Mouse (Mus musculus): ENCODE data around the gene Smco4. TPM values are rescaled to one million over a fixed set of nuclear protein-coding genes. Genes with fewer than 3 reads are reported as not detected.

Smco4 gene
- polyA plus RNA-seq, 1 experiment from 2014 or later = 1.8 TPM

DNA sequence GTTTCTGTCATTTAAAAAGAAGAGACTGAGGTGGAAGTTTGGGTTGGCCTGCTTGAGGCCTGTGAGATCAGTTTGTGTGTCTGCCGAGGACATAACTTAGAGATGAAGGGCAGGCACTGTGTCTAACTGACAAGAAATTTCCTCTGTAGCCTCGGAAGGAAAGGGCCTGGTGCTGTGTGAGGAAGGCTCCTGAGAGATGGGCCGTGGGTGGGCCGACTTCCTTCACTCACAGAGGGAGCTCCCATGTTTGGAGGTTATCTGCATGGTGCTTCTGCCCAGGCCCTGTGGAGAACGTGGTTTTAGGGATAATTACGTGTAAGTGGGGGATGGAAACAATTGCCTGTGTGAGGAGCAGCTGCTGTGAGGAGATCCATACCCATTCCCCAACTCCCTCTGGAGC, 10.6 kb downstream of the Smco4 start:
- Histone ChIP-seq H3K36me3 (ENCODE audit: control insufficient read depth, insufficient read depth) (no peaks in the 10 kb centered on the region), H3K27ac (ENCODE audit: low read length) (no peak overlapping the region), H3K4me3 (replicated peaks; ENCODE audit: low read length) (no peak overlapping the region), H3K9me3 (ENCODE audit: control insufficient read depth, low read length) (no peaks in the 10 kb centered on the region), H3K9ac (replicated peaks; ENCODE audit: low read depth, low read length) (no peak overlapping the region), H3K4me1 (replicated peaks; ENCODE audit: control insufficient read depth, insufficient read depth, low read length) (0 out of 2 replicates have a peak, but pooled peaks cover 2% of the 10 kb centered on the region), H3K27me3 (replicated peaks; ENCODE audit: control insufficient read depth, insufficient read depth, low read length) (no peaks in the 10 kb centered on the region), H3K4me2 (ENCODE audit: low read length) (no peak overlapping the region)
- 73% methylated on average over 6 of the region's 6 CpGs for WGBS
- no peak for ATAC-seq

GRCm38 (mm10) chr9:15505288-15505687, 12.1 kb downstream of the Smco4 start:
- no peak for ATAC-seq

GRCm38 (mm10) chr9:15506863-15507262, 13.6 kb downstream of the Smco4 start:
- WGBS = 80% methylated on average over 3 of the region's 3 CpGs
- no peak for ATAC-seq
- H3K27ac ChIP-seq (ENCODE audit: low read length) = no peak overlapping the region
- peaks cover 16% of the 10 kb centered on the region for H3K4me1 ChIP-seq (replicated peaks; ENCODE audit: control insufficient read depth, insufficient read depth, low read length)
- no peaks in the 10 kb centered on the region for H3K9me3 ChIP-seq (ENCODE audit: control insufficient read depth, low read length)
- H3K27me3 ChIP-seq (replicated peaks; ENCODE audit: control insufficient read depth, insufficient read depth, low read length) = no peaks in the 10 kb centered on the region
- no peak overlapping the region for H3K9ac ChIP-seq (replicated peaks; ENCODE audit: low read depth, low read length)
- H3K4me3 ChIP-seq (replicated peaks; ENCODE audit: low read length) = no peak overlapping the region
- no peaks in the 10 kb centered on the region for H3K36me3 ChIP-seq (ENCODE audit: control insufficient read depth, insufficient read depth)
- H3K4me2 ChIP-seq (ENCODE audit: low read length) = no peak overlapping the region

More at GRCm38 (mm10) chr9:15505288-15505687, 12.1 kb downstream of the Smco4 start:
- no peaks in the 10 kb centered on the region for H3K36me3 ChIP-seq (ENCODE audit: control insufficient read depth, insufficient read depth)
- H3K27me3 ChIP-seq (replicated peaks; ENCODE audit: control insufficient read depth, insufficient read depth, low read length) = no peaks in the 10 kb centered on the region
- no peak overlapping the region for H3K9ac ChIP-seq (replicated peaks; ENCODE audit: low read depth, low read length)
- WGBS = 91% methylated on average over 1 of the region's 1 CpGs
- no peaks in the 10 kb centered on the region for H3K9me3 ChIP-seq (ENCODE audit: control insufficient read depth, low read length)
- H3K4me1 ChIP-seq (replicated peaks; ENCODE audit: control insufficient read depth, insufficient read depth, low read length) = peaks cover 6% of the 10 kb centered on the region
- no peak overlapping the region for H3K4me2 ChIP-seq (ENCODE audit: low read length)
- H3K27ac ChIP-seq (ENCODE audit: low read length) = no peak overlapping the region
- no peak overlapping the region for H3K4me3 ChIP-seq (replicated peaks; ENCODE audit: low read length)

- H3K4me1 ChIP-seq (replicated peaks; ENCODE audit: control insufficient read depth, insufficient read depth, low read length) = peaks cover 16% of the 10 kb centered on the region
- H3K36me3 ChIP-seq (ENCODE audit: control insufficient read depth, insufficient read depth) = no peaks in the 10 kb centered on the region
- H3K9ac ChIP-seq (replicated peaks; ENCODE audit: low read depth, low read length) = no peak overlapping the region
- 79% methylated on average over 4 of the region's 4 CpGs for WGBS
- H3K9me3 ChIP-seq (ENCODE audit: control insufficient read depth, low read length) = no peaks in the 10 kb centered on the region
- H3K4me3 ChIP-seq (replicated peaks; ENCODE audit: low read length) = no peak overlapping the region
- no peak overlapping the region for H3K27ac ChIP-seq (ENCODE audit: low read length)
- no peak for ATAC-seq
- H3K27me3 ChIP-seq (replicated peaks; ENCODE audit: control insufficient read depth, insufficient read depth, low read length) = no peaks in the 10 kb centered on the region
- no peak overlapping the region for H3K4me2 ChIP-seq (ENCODE audit: low read length)
Observed at GRCm38 (mm10) chr9:15507431-15507875, 14.2 kb downstream of the Smco4 start.

DNA sequence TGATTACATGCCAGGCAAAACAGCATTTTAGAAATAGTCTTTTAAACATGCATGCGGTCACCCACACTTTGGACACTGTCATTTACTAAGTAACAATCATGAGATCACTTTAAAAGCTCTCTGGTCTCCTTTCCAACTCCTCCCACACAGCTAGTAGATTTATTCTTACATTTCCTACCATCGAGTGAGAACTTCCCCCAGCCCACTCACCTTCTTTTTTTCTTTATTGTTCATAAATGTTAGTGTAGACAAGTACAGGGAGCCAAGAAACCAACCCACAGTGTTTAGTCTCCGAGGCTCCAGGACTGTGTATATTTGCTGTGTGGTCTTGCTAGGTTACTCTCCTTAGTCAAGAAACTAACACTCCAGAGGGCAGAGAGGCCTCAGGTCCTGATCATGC, 16.1 kb downstream of the Smco4 start:
- no peak for ATAC-seq
- H3K36me3 ChIP-seq (ENCODE audit: control insufficient read depth, insufficient read depth) = no peaks in the 10 kb centered on the region
- no peak overlapping the region for H3K27ac ChIP-seq (ENCODE audit: low read length)
- H3K9ac ChIP-seq (replicated peaks; ENCODE audit: low read depth, low read length) = no peak overlapping the region
- no peak overlapping the region for H3K4me3 ChIP-seq (replicated peaks; ENCODE audit: low read length)
- WGBS = 86% methylated on average over 3 of the region's 3 CpGs
- H3K4me2 ChIP-seq (ENCODE audit: low read length) = no peak overlapping the region
- peaks cover 16% of the 10 kb centered on the region for H3K4me1 ChIP-seq (replicated peaks; ENCODE audit: control insufficient read depth, insufficient read depth, low read length)
- no peaks in the 10 kb centered on the region for H3K27me3 ChIP-seq (replicated peaks; ENCODE audit: control insufficient read depth, insufficient read depth, low read length)
- H3K9me3 ChIP-seq (ENCODE audit: control insufficient read depth, low read length) = no peaks in the 10 kb centered on the region

GRCm38 (mm10) chr9:15510557-15511310, 17.5 kb downstream of the Smco4 start:
- Histone ChIP-seq H3K27me3 (replicated peaks; ENCODE audit: control insufficient read depth, insufficient read depth, low read length) (no peaks in the 10 kb centered on the region), H3K4me3 (replicated peaks; ENCODE audit: low read length) (no peak overlapping the region), H3K36me3 (ENCODE audit: control insufficient read depth, insufficient read depth) (no peaks in the 10 kb centered on the region), H3K9me3 (ENCODE audit: control insufficient read depth, low read length) (no peaks in the 10 kb centered on the region), H3K9ac (replicated peaks; ENCODE audit: low read depth, low read length) (no peak overlapping the region), H3K4me2 (ENCODE audit: low read length) (no peak overlapping the region), H3K4me1 (replicated peaks; ENCODE audit: control insufficient read depth, insufficient read depth, low read length) (peaks cover 16% of the 10 kb centered on the region), H3K27ac (ENCODE audit: low read length) (peak overlapping the region; percentile 41; the same call in 1 of the 2 replicates)
- ATAC-seq = peak; percentile 61
- whole genome bisulfite sequencing = 10% methylated on average over 3 of the region's 3 CpGs

DNA sequence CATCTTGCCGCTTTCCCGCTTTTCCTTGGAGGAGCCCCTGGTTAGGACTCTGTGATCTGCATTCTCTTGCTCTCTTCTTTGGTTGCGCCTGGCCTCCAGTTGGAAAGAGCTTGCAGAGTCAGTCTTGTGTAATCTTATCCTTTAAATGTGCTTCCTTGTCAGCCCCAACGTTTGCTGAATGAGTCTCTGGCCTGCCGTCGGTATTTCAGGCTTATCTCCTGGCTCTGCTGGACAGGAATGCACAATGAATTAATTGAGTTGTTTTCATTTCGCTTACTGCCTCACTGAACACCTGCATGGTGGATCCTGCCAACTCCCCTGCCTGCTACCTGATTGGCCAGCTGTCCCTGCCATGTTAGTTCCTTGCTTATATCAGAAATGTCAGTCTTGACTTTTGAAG, 19.7 kb downstream of the Smco4 start:
- H3K27me3 ChIP-seq (replicated peaks; ENCODE audit: control insufficient read depth, insufficient read depth, low read length) = no peaks in the 10 kb centered on the region
- H3K9me3 ChIP-seq (ENCODE audit: control insufficient read depth, low read length) = no peaks in the 10 kb centered on the region
- H3K4me1 ChIP-seq (replicated peaks; ENCODE audit: control insufficient read depth, insufficient read depth, low read length) = peaks cover 16% of the 10 kb centered on the region
- H3K36me3 ChIP-seq (ENCODE audit: control insufficient read depth, insufficient read depth) = no peaks in the 10 kb centered on the region
- no peak overlapping the region for H3K4me2 ChIP-seq (ENCODE audit: low read length)
- WGBS = 46% methylated on average over 7 of the region's 7 CpGs
- H3K27ac ChIP-seq (ENCODE audit: low read length) = no peak overlapping the region
- ATAC-seq = no peak
- no peak overlapping the region for H3K9ac ChIP-seq (replicated peaks; ENCODE audit: low read depth, low read length)
- no peak overlapping the region for H3K4me3 ChIP-seq (replicated peaks; ENCODE audit: low read length)

- ATAC-seq = peak; percentile 32; the same call in 1 of the 2 replicates
- no peak overlapping the region for H3K27ac ChIP-seq (ENCODE audit: low read length)
- H3K4me3 ChIP-seq (replicated peaks; ENCODE audit: low read length) = no peak overlapping the region
- WGBS = 56% methylated on average over 2 of the region's 2 CpGs
- no peaks in the 10 kb centered on the region for H3K36me3 ChIP-seq (ENCODE audit: control insufficient read depth, insufficient read depth)
- H3K9me3 ChIP-seq (ENCODE audit: control insufficient read depth, low read length) = no peaks in the 10 kb centered on the region
- H3K4me2 ChIP-seq (ENCODE audit: low read length) = no peak overlapping the region
- H3K27me3 ChIP-seq (replicated peaks; ENCODE audit: control insufficient read depth, insufficient read depth, low read length) = no peaks in the 10 kb centered on the region
- H3K4me1 ChIP-seq (replicated peaks; ENCODE audit: control insufficient read depth, insufficient read depth, low read length) = peaks cover 3% of the 10 kb centered on the region
- H3K9ac ChIP-seq (replicated peaks; ENCODE audit: low read depth, low read length) = no peak overlapping the region
Observed at GRCm38 (mm10) chr9:15516007-15516406, 22.8 kb downstream of the Smco4 start.

- no peak overlapping the region for H3K4me3 ChIP-seq (replicated peaks; ENCODE audit: low read length)
- H3K4me1 ChIP-seq (replicated peaks; ENCODE audit: control insufficient read depth, insufficient read depth, low read length) = no peaks in the 10 kb centered on the region
- no peak overlapping the region for H3K9ac ChIP-seq (replicated peaks; ENCODE audit: low read depth, low read length)
- H3K4me2 ChIP-seq (ENCODE audit: low read length) = no peak overlapping the region
- H3K27me3 ChIP-seq (replicated peaks; ENCODE audit: control insufficient read depth, insufficient read depth, low read length) = no peaks in the 10 kb centered on the region
- no peak for ATAC-seq
- no peaks in the 10 kb centered on the region for H3K36me3 ChIP-seq (ENCODE audit: control insufficient read depth, insufficient read depth)
- H3K9me3 ChIP-seq (ENCODE audit: control insufficient read depth, low read length) = no peaks in the 10 kb centered on the region
- WGBS = 96% methylated on average over 4 of the region's 4 CpGs
- no peak overlapping the region for H3K27ac ChIP-seq (ENCODE audit: low read length)
Observed at GRCm38 (mm10) chr9:15517979-15518378, 24.7 kb downstream of the Smco4 start.
